Mouse (Mus musculus): Measurements from ENCODE around the gene Asap2. TPM values are rescaled to one million over a fixed set of nuclear protein-coding genes. Genes with fewer than 3 reads are reported as not detected.

Gene Asap2
- polyA plus RNA-seq, 1 experiment, result 0.77 TPM

GRCm38 (mm10) chr12:21188880-21189279 lies 198.6 kb downstream of the Asap2 start:
- Histone ChIP-seq H3K4me1 (ENCODE audit: control insufficient read depth, insufficient read depth, low read length) (no peaks in the 10 kb centered on the region), H3K36me3 (ENCODE audit: control insufficient read depth, insufficient read depth, low read length) (no peaks in the 10 kb centered on the region), H3K27me3 (ENCODE audit: control insufficient read depth, insufficient read depth, low read length) (no peaks in the 10 kb centered on the region), H3K4me3 (ENCODE audit: control insufficient read depth, low read depth, low read length) (no peak overlapping the region), H3K27ac (ENCODE audit: control insufficient read depth, insufficient read depth, low read depth, low read length) (no peak overlapping the region)
- TF ChIP-seq CTCF (IDR thresholded peaks at IDR 0.05; ENCODE audit: control insufficient read depth, insufficient read depth, insufficient replicate concordance, low read depth, low read length) (no peak), POLR2A (IDR thresholded peaks at IDR 0.05; ENCODE audit: control insufficient read depth, low read depth, low read length) (no peak)

- Histone ChIP-seq H3K27ac (ENCODE audit: control insufficient read depth, insufficient read depth, low read depth, low read length) (no peak overlapping the region), H3K4me3 (ENCODE audit: control insufficient read depth, low read depth, low read length) (no peak overlapping the region), H3K27me3 (ENCODE audit: control insufficient read depth, insufficient read depth, low read length) (no peaks in the 10 kb centered on the region), H3K36me3 (ENCODE audit: control insufficient read depth, insufficient read depth, low read length) (no peaks in the 10 kb centered on the region), H3K4me1 (ENCODE audit: control insufficient read depth, insufficient read depth, low read length) (no peaks in the 10 kb centered on the region)
- TF ChIP-seq CTCF (IDR thresholded peaks at IDR 0.05; ENCODE audit: control insufficient read depth, insufficient read depth, insufficient replicate concordance, low read depth, low read length) (no peak), POLR2A (IDR thresholded peaks at IDR 0.05; ENCODE audit: control insufficient read depth, low read depth, low read length) (no peak)
Observed at GRCm38 (mm10) chr12:21191546-21191945, 201.3 kb downstream of the Asap2 start.

- H3K27ac ChIP-seq (ENCODE audit: control insufficient read depth, insufficient read depth, low read depth, low read length), result no peak overlapping the region
- no peaks in the 10 kb centered on the region for H3K4me1 ChIP-seq (ENCODE audit: control insufficient read depth, insufficient read depth, low read length)
- H3K4me3 ChIP-seq (ENCODE audit: control insufficient read depth, low read depth, low read length), result no peak overlapping the region
- H3K27me3 ChIP-seq (ENCODE audit: control insufficient read depth, insufficient read depth, low read length), result no peaks in the 10 kb centered on the region
- TF ChIP-seq POLR2A (IDR thresholded peaks at IDR 0.05; ENCODE audit: control insufficient read depth, low read depth, low read length) (no peak), CTCF (IDR thresholded peaks at IDR 0.05; ENCODE audit: control insufficient read depth, insufficient read depth, insufficient replicate concordance, low read depth, low read length) (no peak)
- H3K36me3 ChIP-seq (ENCODE audit: control insufficient read depth, insufficient read depth, low read length), result no peaks in the 10 kb centered on the region
Observed at GRCm38 (mm10) chr12:21195497-21195896, 205.2 kb downstream of the Asap2 start.

GRCm38 (mm10) chr12:21196420-21196819 lies 206.2 kb downstream of the Asap2 start:
- H3K4me3 ChIP-seq (ENCODE audit: control insufficient read depth, low read depth, low read length), result no peak overlapping the region
- no peak overlapping the region for H3K27ac ChIP-seq (ENCODE audit: control insufficient read depth, insufficient read depth, low read depth, low read length)
- no peaks in the 10 kb centered on the region for H3K36me3 ChIP-seq (ENCODE audit: control insufficient read depth, insufficient read depth, low read length)
- TF ChIP-seq CTCF (IDR thresholded peaks at IDR 0.05; ENCODE audit: control insufficient read depth, insufficient read depth, insufficient replicate concordance, low read depth, low read length), result no peak
- TF ChIP-seq POLR2A (IDR thresholded peaks at IDR 0.05; ENCODE audit: control insufficient read depth, low read depth, low read length), result no peak
- H3K4me1 ChIP-seq (ENCODE audit: control insufficient read depth, insufficient read depth, low read length), result no peaks in the 10 kb centered on the region
- H3K27me3 ChIP-seq (ENCODE audit: control insufficient read depth, insufficient read depth, low read length), result no peaks in the 10 kb centered on the region

GRCm38 (mm10) chr12:21200613-21201012 lies 210.4 kb downstream of the Asap2 start:
- no peaks in the 10 kb centered on the region for H3K27me3 ChIP-seq (ENCODE audit: control insufficient read depth, insufficient read depth, low read length)
- H3K4me1 ChIP-seq (ENCODE audit: control insufficient read depth, insufficient read depth, low read length), result no peaks in the 10 kb centered on the region
- H3K36me3 ChIP-seq (ENCODE audit: control insufficient read depth, insufficient read depth, low read length), result no peaks in the 10 kb centered on the region
- no peak overlapping the region for H3K27ac ChIP-seq (ENCODE audit: control insufficient read depth, insufficient read depth, low read depth, low read length)
- H3K4me3 ChIP-seq (ENCODE audit: control insufficient read depth, low read depth, low read length), result no peak overlapping the region
- TF ChIP-seq CTCF (IDR thresholded peaks at IDR 0.05; ENCODE audit: control insufficient read depth, insufficient read depth, insufficient replicate concordance, low read depth, low read length) (no peak), POLR2A (IDR thresholded peaks at IDR 0.05; ENCODE audit: control insufficient read depth, low read depth, low read length) (no peak)

- Histone ChIP-seq H3K27me3 (ENCODE audit: control insufficient read depth, insufficient read depth, low read length) (no peaks in the 10 kb centered on the region), H3K4me3 (ENCODE audit: control insufficient read depth, low read depth, low read length) (no peak overlapping the region), H3K27ac (ENCODE audit: control insufficient read depth, insufficient read depth, low read depth, low read length) (no peak overlapping the region), H3K4me1 (ENCODE audit: control insufficient read depth, insufficient read depth, low read length) (no peaks in the 10 kb centered on the region), H3K36me3 (ENCODE audit: control insufficient read depth, insufficient read depth, low read length) (no peaks in the 10 kb centered on the region)
- no peak for TF ChIP-seq POLR2A (IDR thresholded peaks at IDR 0.05; ENCODE audit: control insufficient read depth, low read depth, low read length)
- no peak for TF ChIP-seq CTCF (IDR thresholded peaks at IDR 0.05; ENCODE audit: control insufficient read depth, insufficient read depth, insufficient replicate concordance, low read depth, low read length)
Observed at GRCm38 (mm10) chr12:21201485-21202269, 211.4 kb downstream of the Asap2 start.

- no peak overlapping the region for H3K27ac ChIP-seq (ENCODE audit: control insufficient read depth, insufficient read depth, low read depth, low read length)
- no peaks in the 10 kb centered on the region for H3K36me3 ChIP-seq (ENCODE audit: control insufficient read depth, insufficient read depth, low read length)
Observed at GRCm38 (mm10) chr12:21204701-21205312, 214.5 kb downstream of the Asap2 start.

More at GRCm38 (mm10) chr12:21204701-21205312, 214.5 kb downstream of the Asap2 start:
- TF ChIP-seq POLR2A (IDR thresholded peaks at IDR 0.05; ENCODE audit: control insufficient read depth, low read depth, low read length), result no peak
- TF ChIP-seq CTCF (IDR thresholded peaks at IDR 0.05; ENCODE audit: control insufficient read depth, insufficient read depth, insufficient replicate concordance, low read depth, low read length), result no peak
- H3K27me3 ChIP-seq (ENCODE audit: control insufficient read depth, insufficient read depth, low read length), result no peaks in the 10 kb centered on the region
- H3K4me1 ChIP-seq (ENCODE audit: control insufficient read depth, insufficient read depth, low read length), result no peaks in the 10 kb centered on the region
- no peak overlapping the region for H3K4me3 ChIP-seq (ENCODE audit: control insufficient read depth, low read depth, low read length)
